Mouse (Mus musculus) hindbrain, postnatal 0 days (tissue): ENCODE measurements around the gene Wbp1l. TPM values are rescaled to one million over a fixed set of nuclear protein-coding genes. Genes with fewer than 3 reads are reported as not detected.

ENCODE experiments used
- ATAC-seq: fragments of 200-750 bp; cut with Nextera tagmentation; 2 replicates; pipeline ENCODE4 v1.8.0; 2017; ENCODE audit warnings: mild to moderate bottlenecking, moderate TSS enrichment, moderate library complexity
- DNase-seq: peaks from one replicate; pipeline ENCODE4 v3.0.0-alpha.2; 2015; ENCODE audit warnings: low spot score
- H3K27ac ChIP-seq: fragments of 300-500 bp; sonication (generic); 2 replicates; pipeline ENCODE4 v1.5.1; 2014; ENCODE audit warnings: mild to moderate bottlenecking
- H3K27me3 ChIP-seq: fragments of 300-500 bp; sonication (generic); 2 replicates; pipeline ENCODE4 v1.6.1; 2014; ENCODE audit warnings: low read length, mixed read lengths; ENCODE audit not compliant: insufficient read depth
- H3K36me3 ChIP-seq: fragments of 300-500 bp; sonication (generic); 2 replicates; pipeline ENCODE4 v1.6.1; 2014; ENCODE audit warnings: low read length, mixed read lengths; ENCODE audit not compliant: insufficient read depth
- H3K4me1 ChIP-seq: fragments of 300-500 bp; sonication (generic); 2 replicates; pipeline ENCODE4 v1.6.1; 2014; ENCODE audit warnings: antibody characterized with exemption, low read length, mixed read lengths; ENCODE audit not compliant: insufficient read depth
- H3K4me2 ChIP-seq: fragments of 300-500 bp; sonication (generic); 2 replicates; pipeline ENCODE4 v1.6.1; 2014; ENCODE audit warnings: low read depth, mild to moderate bottlenecking, low read length, moderate library complexity, mixed read lengths
- H3K4me3 ChIP-seq: fragments of 300-500 bp; sonication (generic); 2 replicates; pipeline ENCODE4 v1.5.1; 2014; ENCODE audit warnings: low read length
- H3K9ac ChIP-seq: fragments of 300-500 bp; sonication (generic); replicated peaks from 2 replicates; pipeline ENCODE4 v1.6.1; 2014; ENCODE audit warnings: mild to moderate bottlenecking, low read length, moderate library complexity, mixed read lengths
- H3K9me3 ChIP-seq: fragments of 300-500 bp; sonication (generic); 2 replicates; pipeline ENCODE4 v1.6.1; 2016; ENCODE audit warnings: low read length, mixed read lengths
- CTCF ChIP-seq: IDR thresholded peaks from 2 replicates; pipeline ENCODE4 v1.5.1; 2016; ENCODE audit warnings: antibody characterized with exemption, control low read depth, low read depth
- WGBS: fragments of 180-500 bp; shearing (Covaris S2); extraction: QIAGEN DNeasy Blood & Tissue Kit; methylation state at CpG from one replicate; pipeline ENCODE4 v1.1.7; 2014; 5-methylcytosine and 5-hydroxymethylcytosine counted together
- polyA plus RNA-seq: library from polyadenylated mRNA; unstranded; fragments of >200 nt; fragmentation: Nextera tagmentation; extraction: Ambion mirVana; gene quantifications from 2 replicates; pipeline ENCODE4 v1.2.1, GENCODE M21; 2015
- total RNA-seq: library from RNA; depleted of rRNA; stranded (reverse); fragments of >200 nt; gene quantifications from 2 replicates; pipeline ENCODE4 v1.2.3, GENCODE M21; 2014; rRNA removed

Wbp1l gene
- total and polyA plus RNA-seq, 2 experiments from 2014 or later: 30.3 to 52.3 TPM

DNA sequence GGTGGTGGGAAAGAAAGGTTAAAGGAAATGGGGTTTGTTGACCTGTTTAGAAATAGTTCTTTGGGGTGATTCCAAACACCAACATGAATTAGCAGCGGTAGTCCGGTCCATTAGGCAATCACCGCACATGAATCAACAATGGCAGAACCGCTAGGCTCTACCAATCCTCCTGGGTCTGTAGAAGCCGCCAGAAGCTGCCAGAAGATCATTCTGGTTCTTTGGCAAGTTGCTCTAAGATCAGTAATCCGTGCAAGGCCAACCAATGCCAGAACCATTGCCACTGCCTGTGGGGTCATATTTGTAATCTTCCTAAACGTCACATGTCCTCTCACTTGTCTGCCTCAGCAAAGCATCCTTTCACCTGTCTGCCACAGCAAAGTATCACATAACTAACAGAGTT, 98.1 kb downstream of the Wbp1l start:
- H3K9ac ChIP-seq: no peak overlapping the region
- H3K27ac ChIP-seq: no peak overlapping the region
- ATAC-seq (no peak), DNase-seq (peak; percentile 42)
- no peak for TF ChIP-seq CTCF
- H3K4me1 ChIP-seq: no peaks in the 10 kb centered on the region
- H3K4me2 ChIP-seq: no peak overlapping the region
- no peaks in the 10 kb centered on the region for H3K27me3 ChIP-seq
- WGBS: 75% methylated on average over 7 of the region's 7 CpGs
- H3K4me3 ChIP-seq: no peak overlapping the region
- H3K36me3 ChIP-seq: peaks cover 7% of the 10 kb centered on the region; the same call in 1 of the 2 replicates
- no peaks in the 10 kb centered on the region for H3K9me3 ChIP-seq

DNA sequence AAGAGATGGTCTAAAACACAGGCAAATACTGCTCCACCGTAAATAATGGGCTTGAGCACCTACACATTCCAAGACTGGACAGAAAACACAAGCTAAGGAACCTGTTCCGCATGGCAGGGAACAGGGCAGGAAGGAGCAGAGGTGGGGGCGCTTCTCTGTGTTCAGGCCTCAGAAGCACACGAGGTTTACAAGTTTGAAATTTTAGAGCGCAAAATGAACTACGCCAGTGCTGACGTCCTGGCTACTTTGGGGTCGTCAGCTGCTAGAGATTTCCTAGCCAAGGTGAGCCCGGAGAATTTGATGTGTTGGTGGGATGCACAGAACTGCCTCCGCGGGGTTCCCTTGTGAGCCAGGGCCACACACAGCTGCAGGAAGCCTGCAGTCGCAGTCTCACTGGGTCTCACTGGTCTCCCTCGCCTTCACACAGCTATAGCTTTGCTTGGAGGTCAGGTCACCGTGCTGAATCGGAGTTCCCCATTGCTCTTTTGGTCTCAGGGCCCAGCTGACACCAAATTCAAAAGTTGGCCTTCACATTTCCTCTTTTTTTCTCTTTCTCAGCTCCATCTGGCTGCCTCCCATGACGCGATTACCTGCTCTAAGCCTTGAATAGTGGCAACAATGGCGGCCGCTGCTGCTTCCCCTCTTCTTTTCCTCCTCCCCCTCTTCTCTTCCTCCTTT, 99.1 kb downstream of the Wbp1l start:
- H3K36me3 ChIP-seq: peaks cover 7% of the 10 kb centered on the region; the same call in 1 of the 2 replicates
- WGBS: 48% methylated on average over 19 of the region's 19 CpGs
- H3K4me1 ChIP-seq: no peaks in the 10 kb centered on the region
- no peaks in the 10 kb centered on the region for H3K9me3 ChIP-seq
- no peak for DNase-seq
- no peak for TF ChIP-seq CTCF
- no peaks in the 10 kb centered on the region for H3K27me3 ChIP-seq
- H3K4me2 ChIP-seq: no peak overlapping the region
- H3K27ac ChIP-seq: no peak overlapping the region
- no peak overlapping the region for H3K9ac ChIP-seq
- no peak for ATAC-seq
- H3K4me3 ChIP-seq: no peak overlapping the region

DNA sequence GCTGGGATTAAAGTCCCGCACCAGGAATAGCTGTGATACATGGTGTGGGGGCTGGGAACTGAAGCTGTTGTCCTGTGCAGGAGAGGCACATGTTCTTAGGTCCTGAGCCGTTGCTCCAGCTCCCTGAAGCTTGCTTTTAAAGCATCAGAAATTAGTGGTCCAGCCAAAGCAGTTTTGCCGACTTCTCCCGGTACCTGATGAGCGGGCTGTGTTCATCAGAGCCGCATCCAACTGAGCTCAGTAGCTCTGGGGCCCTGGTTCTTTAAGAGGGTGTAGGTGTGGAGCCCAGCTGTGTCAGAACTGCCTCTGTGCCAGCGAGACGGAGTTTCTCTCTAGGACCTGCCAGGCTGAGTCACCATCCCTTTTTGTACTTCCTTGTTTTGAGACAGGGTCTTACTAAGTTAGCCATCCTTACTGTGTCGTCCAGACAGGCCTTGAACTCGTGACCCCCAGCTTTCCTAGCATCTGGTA, 100.2 kb downstream of the Wbp1l start:
- Histone ChIP-seq H3K9ac (no peak overlapping the region), H3K4me3 (no peak overlapping the region), H3K4me2 (no peak overlapping the region), H3K27me3 (no peaks in the 10 kb centered on the region), H3K36me3 (peaks cover 7% of the 10 kb centered on the region; the same call in 1 of the 2 replicates), H3K4me1 (no peaks in the 10 kb centered on the region), H3K27ac (no peak overlapping the region), H3K9me3 (no peaks in the 10 kb centered on the region)
- 79% methylated on average over 10 of the region's 10 CpGs for WGBS
- ATAC-seq (no peak), DNase-seq (no peak)
- TF ChIP-seq CTCF: no peak

DNA sequence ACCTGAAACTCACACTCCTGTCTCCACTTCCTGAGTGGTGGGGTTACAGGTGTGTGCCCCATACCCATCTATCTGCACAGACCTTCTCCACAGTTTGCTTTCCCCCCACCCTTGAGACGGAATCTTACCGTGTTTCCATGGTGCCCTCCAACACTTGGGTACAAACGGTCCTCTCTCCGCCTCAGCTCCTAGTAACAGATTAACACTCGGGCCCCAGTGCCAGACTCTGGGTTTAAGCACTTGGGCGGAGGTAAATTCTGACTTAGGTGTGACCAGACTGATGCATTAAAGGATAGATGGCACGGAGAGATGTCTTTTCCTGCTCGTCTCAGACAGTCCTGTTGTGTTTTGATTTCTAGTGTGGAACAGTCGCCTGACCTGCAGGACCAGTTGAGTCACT, 102.3 kb downstream of the Wbp1l start:
- no peak overlapping the region for H3K27ac ChIP-seq
- no peak for TF ChIP-seq CTCF
- no peaks in the 10 kb centered on the region for H3K27me3 ChIP-seq
- H3K4me2 ChIP-seq: no peak overlapping the region
- ATAC-seq: no peak
- DNase-seq: no peak
- H3K9me3 ChIP-seq: no peaks in the 10 kb centered on the region
- no peaks in the 10 kb centered on the region for H3K4me1 ChIP-seq
- 86% methylated on average over 9 of the region's 9 CpGs for WGBS
- no peak overlapping the region for H3K9ac ChIP-seq
- no peak overlapping the region for H3K4me3 ChIP-seq
- H3K36me3 ChIP-seq: peaks cover 4% of the 10 kb centered on the region; the same call in 1 of the 2 replicates

DNA sequence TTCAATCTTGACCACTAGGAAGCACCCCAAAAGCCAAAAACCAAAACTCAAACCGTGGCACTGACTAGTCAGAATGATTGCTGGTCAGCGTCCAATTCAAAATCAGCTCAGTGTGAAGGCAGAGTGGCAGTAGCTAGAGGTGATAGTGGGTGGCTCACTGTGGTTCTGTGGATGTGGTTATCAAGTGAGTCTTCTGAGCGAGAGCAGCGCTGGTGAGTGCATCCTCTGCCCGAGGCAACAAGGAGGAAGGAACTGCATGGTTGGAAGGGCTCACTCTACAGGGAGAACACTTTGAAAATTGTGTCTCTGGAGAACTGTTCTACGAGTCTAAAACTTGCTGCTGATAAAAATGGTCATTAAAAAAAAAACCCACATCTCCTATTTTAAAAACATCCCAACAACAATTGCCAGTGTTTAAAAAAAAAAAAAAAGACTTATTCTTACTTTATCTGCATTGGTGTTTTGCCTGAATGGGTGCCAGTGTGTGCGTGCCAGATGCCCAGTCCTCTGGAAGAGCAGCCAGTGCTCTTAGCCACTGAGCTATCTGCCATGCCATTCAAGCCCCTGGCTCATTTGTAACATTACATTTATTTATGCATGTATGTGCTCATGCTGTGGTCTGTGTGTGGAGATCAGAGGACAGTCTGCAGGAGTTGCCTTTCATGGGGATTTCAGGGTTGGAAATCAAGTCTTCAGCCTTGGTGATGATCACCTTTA, 107.1 kb downstream of the Wbp1l start:
- Histone ChIP-seq H3K27me3 (no peaks in the 10 kb centered on the region), H3K27ac (no peak overlapping the region), H3K36me3 (peaks cover 4% of the 10 kb centered on the region; the same call in 1 of the 2 replicates), H3K9ac (no peak overlapping the region), H3K4me1 (0 out of 2 replicates have a peak, but pooled peaks cover 7% of the 10 kb centered on the region), H3K9me3 (no peaks in the 10 kb centered on the region), H3K4me2 (no peak overlapping the region), H3K4me3 (no peak overlapping the region)
- no peak for ATAC-seq
- DNase-seq: no peak
- TF ChIP-seq CTCF: no peak
- 62% methylated on average over 7 of the region's 7 CpGs for WGBS

DNA sequence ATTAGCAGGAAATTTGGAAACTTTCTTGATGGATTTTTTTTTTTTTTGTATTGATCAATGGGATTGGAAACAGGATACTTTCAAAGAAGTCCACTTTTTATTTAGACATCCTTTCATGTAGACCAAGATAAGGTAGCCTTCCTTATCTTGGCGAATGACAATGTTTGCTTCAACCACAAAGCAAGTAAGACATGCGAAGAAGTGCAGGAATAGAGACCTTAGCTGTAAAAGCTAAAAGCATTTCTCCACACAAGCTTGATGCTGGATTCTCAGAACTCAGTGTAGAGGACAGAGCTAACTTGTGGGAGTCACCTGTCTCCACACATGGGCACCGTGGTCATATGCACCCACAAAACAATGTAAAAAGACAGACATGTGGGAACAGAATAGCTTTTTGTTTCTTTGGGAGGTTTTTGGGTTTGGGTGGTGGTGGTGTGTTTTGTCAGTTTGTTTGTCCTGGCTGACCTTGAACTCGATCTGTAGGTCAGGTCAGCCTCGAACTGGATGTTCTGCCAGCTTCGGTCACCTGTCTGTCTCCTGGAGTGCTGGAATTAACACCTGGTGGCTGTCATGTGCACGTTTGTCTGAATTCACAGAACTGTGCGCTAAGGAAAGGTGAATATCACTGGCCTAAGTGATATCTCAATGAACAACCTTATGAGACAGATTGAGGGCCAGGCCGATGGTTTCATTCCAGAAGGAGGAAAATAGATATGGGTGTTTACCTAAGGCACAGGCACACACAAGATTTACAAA, 107.8 kb downstream of the Wbp1l start:
- Histone ChIP-seq H3K4me2 (peak overlapping the region; percentile 52; the same call in 1 of the 2 replicates), H3K27me3 (no peaks in the 10 kb centered on the region), H3K27ac (no peak overlapping the region), H3K4me3 (no peak overlapping the region), H3K9me3 (no peaks in the 10 kb centered on the region), H3K36me3 (no peaks in the 10 kb centered on the region), H3K4me1 (0 out of 2 replicates have a peak, but pooled peaks cover 7% of the 10 kb centered on the region), H3K9ac (no peak overlapping the region)
- ATAC-seq (no peak), DNase-seq (no peak)
- TF ChIP-seq CTCF: no peak
- 78% methylated on average over 9 of the region's 9 CpGs for WGBS

Other genes starting within 250 kb of the Wbp1l start
- gene 2310034G01Rik, start 248.8 kb upstream of the Wbp1l start, total RNA-seq: 0.89 and 3.3 TPM in 2 replicates
- 1.7 and 2.5 TPM in 2 replicates for gene 2310034G01Rik, start 248.8 kb upstream of the Wbp1l start, polyA plus RNA-seq
- 321 and 337 TPM in 2 replicates for gene Actr1a, start 203.3 kb upstream of the Wbp1l start, total RNA-seq
- 278 and 295 TPM in 2 replicates for gene Actr1a, start 203.3 kb upstream of the Wbp1l start, polyA plus RNA-seq
- gene Sufu, start 202.2 kb upstream of the Wbp1l start, total RNA-seq: 21.4 and 21.9 TPM in 2 replicates
- 17.2 and 19.1 TPM in 2 replicates for gene Sufu, start 202.2 kb upstream of the Wbp1l start, polyA plus RNA-seq
- gene Trim8, start 97.4 kb upstream of the Wbp1l start, total RNA-seq: 108 and 115 TPM in 2 replicates
- 28.8 and 29.7 TPM in 2 replicates for gene Trim8, start 97.4 kb upstream of the Wbp1l start, polyA plus RNA-seq
- gene Arl3, start 25.9 kb upstream of the Wbp1l start, total RNA-seq: 66.2 and 71.1 TPM in 2 replicates
- 220 and 224 TPM in 2 replicates for gene Arl3, start 25.9 kb upstream of the Wbp1l start, polyA plus RNA-seq
- 8.1 and 10.2 TPM in 2 replicates for gene Sfxn2, start 25.7 kb upstream of the Wbp1l start, total RNA-seq
- gene Sfxn2, start 25.7 kb upstream of the Wbp1l start, polyA plus RNA-seq: 12.0 and 13.0 TPM in 2 replicates
- not detected in 2 replicates for gene Cyp17a1, start 74.1 kb downstream of the Wbp1l start, total RNA-seq
- not detected in 2 replicates for gene Cyp17a1, start 74.1 kb downstream of the Wbp1l start, polyA plus RNA-seq
- gene Borcs7, start 90.8 kb downstream of the Wbp1l start, total RNA-seq: 9.3 and 11.2 TPM in 2 replicates
- 37.1 and 38.9 TPM in 2 replicates for gene Borcs7, start 90.8 kb downstream of the Wbp1l start, polyA plus RNA-seq
- gene As3mt, start 108.4 kb downstream of the Wbp1l start, total RNA-seq: 16.0 and 19.0 TPM in 2 replicates
- gene As3mt, start 108.4 kb downstream of the Wbp1l start, polyA plus RNA-seq: 32.9 and 34.9 TPM in 2 replicates
- gene Cnnm2, start 162.5 kb downstream of the Wbp1l start, total RNA-seq: 45.7 and 47.2 TPM in 2 replicates
- 9.5 and 9.6 TPM in 2 replicates for gene Cnnm2, start 162.5 kb downstream of the Wbp1l start, polyA plus RNA-seq